25 mouse cellular contexts compared by ENCODE assay signal in genomic region chr5:151187336-151187735, GRCm38 (mm10). TPM values are rescaled to one million over a fixed set of nuclear protein-coding genes. Genes with fewer than 3 reads are reported as not detected.
DNase-seq lines count a peak whose midpoint lies in the region; ATAC-seq and TF ChIP-seq lines count a peak whose summit lies in the region.
"Had no signal": no experiment of that assay in that cellular context is flagged by ENCODE, and none has a peak within 500 bp of the region (broad histone marks: within the 10 kb centered on the region; RNA-seq: fewer than 3 reads in every experiment).

No protein-coding gene starts in this region.

- DNase-seq in heart, adult 2 months = no peak
- no peak for DNase-seq in heart, postnatal 4 days
- no peak for DNase-seq in left cerebral cortex, adult 2 months (ENCODE audit: extremely low spot score in 1 of 2, low spot score in 2 of 2)
- DNase-seq in left cerebral cortex, adult 9 months (ENCODE audit: low spot score in 2 of 2) = no peak
- peak; percentile 60 for DNase-seq in 3T3-L1 (ENCODE audit: low read depth, low spot score)
- DNase-seq in Patski (ENCODE audit: low read depth, low spot score) = no peak
- no peak for DNase-seq in frontal cortex, postnatal 36 days (ENCODE audit: low spot score in 2 of 2)
- DNase-seq in left cerebral cortex, adult 18-20 months (ENCODE audit: low spot score in 2 of 2) = no peak
- DNase-seq: adrenal gland, postnatal 10 days; B cell, adult 2 months; cerebellum, postnatal 25 days; heart, postnatal 10 days; kidney, adult 8-10 months; kidney, postnatal 10 days; liver, embryonic 13.5 days; lung, embryonic 14.5 days; lung, postnatal 4 days; midbrain, embryonic 14.5 days; thymus, adult 2 months had no signal

- peak overlapping the region; percentile 94 for H3K27ac ChIP-seq in heart, adult 2 months
- H3K27ac ChIP-seq in left cerebral cortex, adult 2 months = peak overlapping the region; percentile 28; the same call in 1 of the 2 replicates
- H3K27ac ChIP-seq: forebrain, embryonic 10.5 days; hindbrain, embryonic 13.5 days; liver, embryonic 13.5 days; stomach, postnatal 0 days had no signal

- 71% methylated on average over 11 of the region's 11 CpGs for WGBS in heart, adult 2 months

- no peak overlapping the region for H3K4me3 ChIP-seq in heart, adult 2 months
- no peak overlapping the region; the same call in 1 of the 2 replicates for H3K4me3 ChIP-seq in left cerebral cortex, adult 2 months
- H3K4me3 ChIP-seq: forebrain, embryonic 10.5 days; hindbrain, embryonic 13.5 days; liver, embryonic 13.5 days had no signal

- TF ChIP-seq CTCF in heart, adult 2 months (IDR thresholded peaks at IDR 0.05) = no peak
- no peak for TF ChIP-seq CTCF in left cerebral cortex, adult 2 months (IDR thresholded peaks at IDR 0.05)
- no peak for TF ChIP-seq CTCF in Patski (IDR thresholded peaks at IDR 0.05)

- peaks cover 16% of the 10 kb centered on the region for H3K4me1 ChIP-seq in heart, adult 2 months (ENCODE audit: control insufficient read depth, insufficient read depth, low read length)
- H3K4me1 ChIP-seq: liver, embryonic 13.5 days had no signal

- TF ChIP-seq EP300 in heart, adult 2 months (IDR thresholded peaks at IDR 0.05; ENCODE audit: insufficient read depth, low read depth, low read length) = no peak

- H3K9ac ChIP-seq in heart, adult 2 months (ENCODE audit: low read depth, low read length) = no peak overlapping the region
- H3K9ac ChIP-seq: hindbrain, embryonic 13.5 days; liver, embryonic 13.5 days; lung, embryonic 14.5 days had no signal

- CTCF ChIA-PET in Patski (lab: Charles Lee) = interaction anchor here (0.9 to 5.6 kb wide), 6 partner anchors 11 to 128 kb away, joined by 3 to 21 read pairs (median 3); no protein-coding TSS in a partner anchor

- peak; percentile 40 for ATAC-seq in Patski

- no peaks in the 10 kb centered on the region for H3K27me3 ChIP-seq in heart, adult 2 months (ENCODE audit: control insufficient read depth, insufficient read depth, low read length)
- no peaks in the 10 kb centered on the region for H3K27me3 ChIP-seq in Patski
- H3K27me3 ChIP-seq: CH12.LX had no signal

- POLR2A ChIA-PET in Patski (lab: Charles Lee) = no interaction called here

- intact Hi-C loops in heart, adult 2 months (cut with DNase I) = loop anchor here (2.0 to 5.0 kb wide), 2 partner anchors 15 to 120 kb away; no protein-coding TSS in a partner anchor
- intact Hi-C loops in left cerebral cortex, adult 2 months (cut with DNase I) = no loop called here

- no peak for TF ChIP-seq POLR2A in heart, adult 2 months (IDR thresholded peaks at IDR 0.05; ENCODE audit: insufficient read depth, low read depth, low read length)

- in situ Hi-C loops in Patski (cut with MboI; ENCODE audit: low pct_unique_long_range_greater_than_20kb) = loop anchor here (10.0 kb wide), 1 partner anchor 177 kb away; no protein-coding TSS in a partner anchor

- peaks cover 24% of the 10 kb centered on the region for H3K36me3 ChIP-seq in heart, adult 2 months (ENCODE audit: control insufficient read depth, insufficient read depth, low read length)
- H3K36me3 ChIP-seq: forebrain, embryonic 10.5 days; G1E; hindbrain, embryonic 13.5 days; liver, embryonic 13.5 days had no signal

- peaks cover 2% of the 10 kb centered on the region; the same call in 1 of the 2 replicates for H3K79me2 ChIP-seq in heart, adult 2 months (replicated peaks; ENCODE audit: control insufficient read depth, insufficient read depth, low read length)

RNA-seq across cellular contexts. Expression of gene Stard13, which starts 46.3 kb away (rescaled TPM):
- 10 to 100 TPM; 22.1 to 24.4 TPM for total RNA-seq in heart, adult 2 months (2021)
- 9.9 and 16.4 TPM in 2 replicates for polyA plus RNA-seq in heart, adult 2 months (2012; rRNA removed)
- total RNA-seq in heart, postnatal 4 days (2021) = 10 to 100 TPM; 20.1 to 20.8 TPM
- 10 to 100 TPM; 10.6 to 18.4 TPM for total RNA-seq in left cerebral cortex, adult 2 months (2021)
- polyA plus RNA-seq in Patski (2021) = 59.4 TPM
- total RNA-seq in left cerebral cortex, adult 18-20 months (2021) = 10 to 100 TPM; 12.1 to 12.9 TPM
- total RNA-seq: megakaryocyte-erythroid progenitor cell, adult 5-6 weeks had no signal
- polyA plus RNA-seq: G1E had no signal
